Comparison of ENCODE assay signal across 21 mouse cellular contexts in the genomic region with DNA sequence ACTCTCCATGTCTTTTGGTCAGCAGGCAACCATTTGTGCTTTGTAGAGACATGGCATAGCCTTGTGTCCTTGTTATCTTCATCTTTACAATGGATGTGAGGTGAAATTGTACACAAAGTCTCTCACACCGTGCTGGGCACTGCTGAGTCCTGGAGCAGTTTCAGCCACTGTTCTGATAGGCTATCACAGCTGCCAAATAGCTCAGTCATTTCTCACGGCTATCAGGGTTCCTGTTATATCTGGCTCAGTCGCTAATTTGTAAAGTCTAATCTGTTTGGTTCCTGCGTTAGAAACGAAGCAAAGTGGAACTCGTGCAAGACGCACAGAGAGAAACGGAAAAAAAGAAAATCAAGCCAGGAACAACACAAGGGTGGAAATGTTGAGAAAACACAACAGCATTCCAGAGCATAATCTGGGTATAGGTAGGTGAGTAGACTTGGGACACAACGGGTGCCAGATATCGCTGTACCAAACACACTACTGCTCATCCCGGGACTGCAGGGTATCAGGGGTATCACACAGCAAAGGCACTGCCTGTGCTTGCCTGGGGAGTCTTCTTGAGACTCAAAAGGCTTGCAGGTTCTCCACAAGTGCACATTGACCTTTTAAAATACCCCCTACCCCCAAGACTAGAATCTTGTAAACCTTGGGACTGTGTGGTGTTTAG.
A peak's percentile ranks its signal among the peaks of the same experiment; 100 is the strongest.
DNase-seq lines count a peak whose midpoint lies in the region; ATAC-seq and TF ChIP-seq lines count a peak whose summit lies in the region.
"Had no signal": no experiment of that assay in that cellular context is flagged by ENCODE, and none has a peak within 500 bp of the region (broad histone marks: within the 10 kb centered on the region; RNA-seq: fewer than 3 reads in every experiment).

No protein-coding gene starts in this region.

- H3K27me3 ChIP-seq in heart, embryonic 12.5 days (replicated peaks), result no peaks in the 10 kb centered on the region
- H3K27me3 ChIP-seq in heart, adult 2 months (ENCODE audit: control insufficient read depth, insufficient read depth, low read length), result no peaks in the 10 kb centered on the region
- no peaks in the 10 kb centered on the region for H3K27me3 ChIP-seq in midbrain, embryonic 11.5 days (ENCODE audit: control insufficient read depth, insufficient read depth, low read length)
- no peaks in the 10 kb centered on the region for H3K27me3 ChIP-seq in midbrain, embryonic 13.5 days
- H3K27me3 ChIP-seq: forebrain, embryonic 13.5 days; hindbrain, embryonic 15.5 days; kidney, embryonic 15.5 days had no signal

- no peak for TF ChIP-seq POLR2A in heart, adult 2 months (IDR thresholded peaks at IDR 0.05; ENCODE audit: insufficient read depth, low read depth, low read length)

- 54% methylated on average over 11 of the region's 11 CpGs for WGBS in heart, embryonic 12.5 days
- WGBS in heart, adult 2 months, result 42% methylated on average over 11 of the region's 11 CpGs
- WGBS in midbrain, embryonic 11.5 days, result 96% methylated on average over 11 of the region's 11 CpGs
- 95% methylated on average over 11 of the region's 11 CpGs for WGBS in midbrain, embryonic 13.5 days

- DNase-seq in cerebellum, postnatal 14 days, result no peak
- no peak for DNase-seq in heart, adult 2 months
- DNase-seq in midbrain, embryonic 11.5 days (ENCODE audit: low spot score, missing footprints), result peak; percentile 33
- no peak for DNase-seq in natural killer cell, adult 2 months (ENCODE audit: low spot score in 2 of 2)
- DNase-seq: adrenal gland, adult 8-10 months; B cell, adult 2 months; cerebellum, adult 18-20 months; cerebellum, adult 9-11 months; forebrain, postnatal 0 days; gastrocnemius, postnatal 14 days; kidney, adult 2 months had no signal

- no peak overlapping the region for H3K4me3 ChIP-seq in heart, embryonic 12.5 days
- no peak overlapping the region for H3K4me3 ChIP-seq in heart, adult 2 months
- no peak overlapping the region for H3K4me3 ChIP-seq in midbrain, embryonic 11.5 days (ENCODE audit: low read depth, low read length)
- no peak overlapping the region for H3K4me3 ChIP-seq in midbrain, embryonic 13.5 days (replicated peaks)
- H3K4me3 ChIP-seq: embryonic facial prominence, embryonic 10.5 days; forebrain, embryonic 13.5 days; hindbrain, embryonic 15.5 days; kidney, embryonic 15.5 days had no signal

- intact Hi-C loops in heart, adult 2 months (cut with DNase I), result no loop called here

- peaks cover 17% of the 10 kb centered on the region for H3K9me3 ChIP-seq in heart, embryonic 12.5 days (replicated peaks)
- H3K9me3 ChIP-seq in midbrain, embryonic 11.5 days (ENCODE audit: control insufficient read depth, low read length), result no peaks in the 10 kb centered on the region
- peaks cover 4% of the 10 kb centered on the region; the same call in 1 of the 2 replicates for H3K9me3 ChIP-seq in midbrain, embryonic 13.5 days
- H3K9me3 ChIP-seq: hindbrain, embryonic 15.5 days; kidney, embryonic 15.5 days had no signal

- no peak overlapping the region for H3K9ac ChIP-seq in heart, embryonic 12.5 days
- H3K9ac ChIP-seq in heart, adult 2 months (ENCODE audit: low read depth, low read length), result no peak overlapping the region
- H3K9ac ChIP-seq in midbrain, embryonic 11.5 days (ENCODE audit: low read length), result no peak overlapping the region
- no peak overlapping the region for H3K9ac ChIP-seq in midbrain, embryonic 13.5 days (replicated peaks)
- H3K9ac ChIP-seq: forebrain, embryonic 13.5 days; forebrain, postnatal 0 days; hindbrain, embryonic 15.5 days; kidney, embryonic 15.5 days had no signal

- 0 out of 2 replicates have a peak, but pooled peaks have one; percentile 20 for ATAC-seq in cerebellum, adult (ENCODE audit: insufficient number of reproducible peaks, low FRiP score, low TSS enrichment)
- peak; percentile 74 for ATAC-seq in heart, embryonic 12.5 days (ENCODE audit: insufficient number of reproducible peaks, low FRiP score)
- no peak for ATAC-seq in midbrain, embryonic 11.5 days (ENCODE audit: low FRiP score)
- ATAC-seq in midbrain, embryonic 13.5 days, result no peak
- ATAC-seq: CD4-positive, CD25-positive, alpha-beta regulatory T cell, adult 4 months; forebrain, embryonic 13.5 days; forebrain, postnatal 0 days; intestine, embryonic 16.5 days had no signal

- H3K27ac ChIP-seq in heart, embryonic 12.5 days (ENCODE audit: poor library complexity, severe bottlenecking), result no peak overlapping the region
- no peak overlapping the region for H3K27ac ChIP-seq in heart, adult 2 months
- H3K27ac ChIP-seq in midbrain, embryonic 11.5 days (ENCODE audit: low read depth, low read length), result no peak overlapping the region
- no peak overlapping the region for H3K27ac ChIP-seq in midbrain, embryonic 13.5 days
- H3K27ac ChIP-seq: embryonic facial prominence, embryonic 10.5 days; forebrain, embryonic 13.5 days; hindbrain, embryonic 15.5 days; kidney, embryonic 15.5 days had no signal

- no peaks in the 10 kb centered on the region for H3K79me2 ChIP-seq in heart, adult 2 months (replicated peaks; ENCODE audit: control insufficient read depth, insufficient read depth, low read length)

- no peaks in the 10 kb centered on the region for H3K36me3 ChIP-seq in heart, embryonic 12.5 days
- H3K36me3 ChIP-seq in heart, adult 2 months (ENCODE audit: control insufficient read depth, insufficient read depth, low read length), result no peaks in the 10 kb centered on the region
- no peaks in the 10 kb centered on the region for H3K36me3 ChIP-seq in midbrain, embryonic 11.5 days (ENCODE audit: control insufficient read depth, insufficient read depth, low read length)
- H3K36me3 ChIP-seq in midbrain, embryonic 13.5 days, result no peaks in the 10 kb centered on the region
- H3K36me3 ChIP-seq: embryonic facial prominence, embryonic 10.5 days; G1E; hindbrain, embryonic 15.5 days; kidney, embryonic 15.5 days had no signal

- H3K4me1 ChIP-seq in heart, embryonic 12.5 days (replicated peaks), result no peaks in the 10 kb centered on the region
- H3K4me1 ChIP-seq in heart, adult 2 months (ENCODE audit: control insufficient read depth, insufficient read depth, low read length), result no peaks in the 10 kb centered on the region; the same call in 1 of the 2 replicates
- no peaks in the 10 kb centered on the region for H3K4me1 ChIP-seq in midbrain, embryonic 11.5 days (ENCODE audit: control insufficient read depth, insufficient read depth, low read length)
- H3K4me1 ChIP-seq in midbrain, embryonic 13.5 days (replicated peaks), result no peaks in the 10 kb centered on the region
- H3K4me1 ChIP-seq: embryonic facial prominence, embryonic 10.5 days; forebrain, embryonic 13.5 days; hindbrain, embryonic 15.5 days; kidney, embryonic 15.5 days had no signal

- no peak overlapping the region for H3K4me2 ChIP-seq in heart, embryonic 12.5 days
- no peak overlapping the region for H3K4me2 ChIP-seq in midbrain, embryonic 11.5 days
- H3K4me2 ChIP-seq in midbrain, embryonic 13.5 days (replicated peaks), result no peak overlapping the region
- H3K4me2 ChIP-seq: forebrain, embryonic 13.5 days; hindbrain, embryonic 15.5 days; kidney, embryonic 15.5 days had no signal

- no peak for TF ChIP-seq CTCF in heart, adult 2 months (IDR thresholded peaks at IDR 0.05)

- no peak for TF ChIP-seq EP300 in heart, adult 2 months (IDR thresholded peaks at IDR 0.05; ENCODE audit: insufficient read depth, low read depth, low read length)

Comparison
In these comparisons a context has a peak if more than half of its experiments do, and no peak if none do; other contexts are left out.
1. ATAC-seq: peak in cerebellum, adult (single experiment) and heart, embryonic 12.5 days (single experiment); none in midbrain, embryonic 11.5 days (single experiment) and midbrain, embryonic 13.5 days (single experiment).